Mouse (Mus musculus) lung, postnatal 0 days (tissue): ENCODE measurements around the gene Adora3. TPM values are rescaled to one million over a fixed set of nuclear protein-coding genes. Genes with fewer than 3 reads are reported as not detected.

Source experiments
- ATAC-seq: fragments of 200-750 bp; cut with Nextera tagmentation; 2 replicates; pipeline ENCODE4 v1.8.0; 2017; ENCODE audit warnings: moderate library complexity
- DNase-seq: peaks from one replicate; pipeline ENCODE4 v3.0.0-alpha.2; 2016; ENCODE audit warnings: low spot score
- H3K27ac ChIP-seq: fragments of 300-500 bp; sonication (generic); 2 replicates; pipeline ENCODE4 v1.5.1; 2014; ENCODE audit warnings: antibody characterized with exemption, mild to moderate bottlenecking, low read length, mixed read lengths
- H3K27me3 ChIP-seq: fragments of 300-500 bp; sonication (generic); replicated peaks from 2 replicates; pipeline ENCODE4 v1.6.1; 2014; ENCODE audit warnings: low read length, mixed read lengths; ENCODE audit not compliant: insufficient read depth
- H3K36me3 ChIP-seq: fragments of 300-500 bp; sonication (generic); 2 replicates; pipeline ENCODE4 v1.6.1; 2014; ENCODE audit warnings: low read length, mixed read lengths; ENCODE audit not compliant: insufficient read depth
- H3K4me1 ChIP-seq: fragments of 300-500 bp; sonication (generic); 2 replicates; pipeline ENCODE4 v1.6.1; 2014; ENCODE audit warnings: antibody characterized with exemption, low read depth, low read length, mixed read lengths; ENCODE audit not compliant: insufficient read depth
- H3K4me2 ChIP-seq: fragments of 300-500 bp; sonication (generic); replicated peaks from 2 replicates; pipeline ENCODE4 v1.6.1; 2014; ENCODE audit warnings: low read depth, mild to moderate bottlenecking, low read length, moderate library complexity, mixed read lengths
- H3K4me3 ChIP-seq: fragments of 300-500 bp; sonication (generic); 2 replicates; pipeline ENCODE4 v1.5.1; 2014; ENCODE audit warnings: low read depth, low read length
- H3K9ac ChIP-seq: fragments of 300-500 bp; sonication (generic); replicated peaks from 2 replicates; pipeline ENCODE4 v1.6.1; 2014; ENCODE audit warnings: low read depth, mild to moderate bottlenecking
- H3K9me3 ChIP-seq: fragments of 300-500 bp; sonication (generic); 2 replicates; pipeline ENCODE4 v1.6.1; 2016; ENCODE audit warnings: low read length, mixed read lengths
- CTCF ChIP-seq: IDR thresholded peaks from 2 replicates; pipeline ENCODE4 v1.5.1; 2016; ENCODE audit warnings: antibody characterized with exemption, mild to moderate bottlenecking
- EP300 ChIP-seq: IDR thresholded peaks from 2 replicates; pipeline ENCODE4 v1.6.1; 2016; ENCODE audit warnings: antibody characterized with exemption, mild to moderate bottlenecking, control low read depth
- WGBS: fragments of 180-500 bp; shearing (Covaris S2); extraction: QIAGEN DNeasy Blood & Tissue Kit; methylation state at CpG from one replicate; pipeline ENCODE4 v1.1.7; 2014; 5-methylcytosine and 5-hydroxymethylcytosine counted together
- polyA plus RNA-seq: library from polyadenylated mRNA; unstranded; fragments of >200 nt; fragmentation: Nextera tagmentation; extraction: Ambion mirVana; gene quantifications from 2 replicates; pipeline ENCODE4 v1.2.1, GENCODE M21; 2015

Adora3 gene
- polyA plus RNA-seq, 1 experiment from 2014 or later: 0.82 TPM

- no peak overlapping the region for H3K4me3 ChIP-seq
- no peak overlapping the region for H3K27ac ChIP-seq
- DNase-seq (no peak), ATAC-seq (no peak)
- no peak overlapping the region for H3K9ac ChIP-seq
- no peak for TF ChIP-seq CTCF
- TF ChIP-seq EP300: no peak
- H3K27me3 ChIP-seq: no peaks in the 10 kb centered on the region
- no peak overlapping the region for H3K4me2 ChIP-seq
- no peaks in the 10 kb centered on the region for H3K9me3 ChIP-seq
- H3K4me1 ChIP-seq: no peaks in the 10 kb centered on the region; the same call in 1 of the 2 replicates
- no peaks in the 10 kb centered on the region for H3K36me3 ChIP-seq
- 84% methylated on average over 8 of the region's 8 CpGs for WGBS
Measured at GRCm38 (mm10) chr3:105878751-105879150, 8.1 kb downstream of the Adora3 start.

GRCm38 (mm10) chr3:105880419-105880818 is 9.8 kb downstream of the Adora3 start:
- Histone ChIP-seq H3K9ac (no peak overlapping the region), H3K36me3 (no peaks in the 10 kb centered on the region), H3K27ac (no peak overlapping the region), H3K4me2 (no peak overlapping the region), H3K4me1 (no peaks in the 10 kb centered on the region; the same call in 1 of the 2 replicates), H3K27me3 (no peaks in the 10 kb centered on the region), H3K4me3 (no peak overlapping the region), H3K9me3 (no peaks in the 10 kb centered on the region)
- TF ChIP-seq CTCF (no peak), EP300 (no peak)
- ATAC-seq (no peak), DNase-seq (no peak)
- 56% methylated on average over 3 of the region's 3 CpGs for WGBS

- no peak for DNase-seq
- Histone ChIP-seq H3K36me3 (no peaks in the 10 kb centered on the region), H3K27ac (no peak overlapping the region), H3K27me3 (no peaks in the 10 kb centered on the region), H3K4me3 (no peak overlapping the region), H3K4me1 (no peaks in the 10 kb centered on the region; the same call in 1 of the 2 replicates), H3K4me2 (no peak overlapping the region), H3K9ac (no peak overlapping the region), H3K9me3 (no peaks in the 10 kb centered on the region)
- no peak for ATAC-seq
- no peak for TF ChIP-seq EP300
- no peak for TF ChIP-seq CTCF
- 88% methylated on average over 7 of the region's 7 CpGs for WGBS
Measured at GRCm38 (mm10) chr3:105882105-105882504, 11.4 kb downstream of the Adora3 start.

- Histone ChIP-seq H3K27me3 (no peaks in the 10 kb centered on the region), H3K9me3 (no peaks in the 10 kb centered on the region), H3K4me3 (no peak overlapping the region), H3K4me2 (no peak overlapping the region), H3K4me1 (no peaks in the 10 kb centered on the region), H3K27ac (no peak overlapping the region), H3K36me3 (no peaks in the 10 kb centered on the region), H3K9ac (no peak overlapping the region)
- 72% methylated on average over 2 of the region's 2 CpGs for WGBS
- ATAC-seq (no peak), DNase-seq (no peak)
- TF ChIP-seq EP300: no peak
- no peak for TF ChIP-seq CTCF
Measured at GRCm38 (mm10) chr3:105883111-105883510, 12.5 kb downstream of the Adora3 start.

- TF ChIP-seq EP300 (no peak), CTCF (no peak)
- ATAC-seq (no peak), DNase-seq (no peak)
- no peak overlapping the region for H3K27ac ChIP-seq
- H3K4me1 ChIP-seq: peaks cover 5% of the 10 kb centered on the region; the same call in 1 of the 2 replicates
- no peaks in the 10 kb centered on the region for H3K27me3 ChIP-seq
- no peaks in the 10 kb centered on the region for H3K36me3 ChIP-seq
- H3K4me2 ChIP-seq: no peak overlapping the region
- no peak overlapping the region for H3K9ac ChIP-seq
- H3K9me3 ChIP-seq: no peaks in the 10 kb centered on the region
- no peak overlapping the region for H3K4me3 ChIP-seq
- 76% methylated on average over 3 of the region's 3 CpGs for WGBS
Measured at GRCm38 (mm10) chr3:105888961-105889360, 18.3 kb downstream of the Adora3 start.

GRCm38 (mm10) chr3:105890220-105890619 is 19.6 kb downstream of the Adora3 start:
- no peaks in the 10 kb centered on the region for H3K9me3 ChIP-seq
- no peak overlapping the region for H3K4me2 ChIP-seq
- H3K27ac ChIP-seq: no peak overlapping the region
- WGBS: 65% methylated on average over 4 of the region's 4 CpGs
- DNase-seq: no peak
- no peaks in the 10 kb centered on the region for H3K36me3 ChIP-seq
- no peak overlapping the region for H3K9ac ChIP-seq
- H3K4me1 ChIP-seq: peaks cover 16% of the 10 kb centered on the region; the same call in 1 of the 2 replicates
- H3K4me3 ChIP-seq: no peak overlapping the region
- H3K27me3 ChIP-seq: no peaks in the 10 kb centered on the region
- TF ChIP-seq CTCF (no peak), EP300 (no peak)
- no peak for ATAC-seq

- H3K4me1 ChIP-seq: peaks cover 16% of the 10 kb centered on the region; the same call in 1 of the 2 replicates
- no peaks in the 10 kb centered on the region for H3K27me3 ChIP-seq
- no peak overlapping the region for H3K9ac ChIP-seq
- no peak for ATAC-seq
- no peak overlapping the region for H3K4me3 ChIP-seq
- no peaks in the 10 kb centered on the region for H3K36me3 ChIP-seq
- no peak for TF ChIP-seq EP300
- TF ChIP-seq CTCF: no peak
- no peak for DNase-seq
- no peak overlapping the region for H3K4me2 ChIP-seq
- no peaks in the 10 kb centered on the region for H3K9me3 ChIP-seq
- WGBS: 76% methylated on average over 3 of the region's 3 CpGs
- H3K27ac ChIP-seq: no peak overlapping the region
Measured at GRCm38 (mm10) chr3:105891141-105891540, 20.5 kb downstream of the Adora3 start.
